Mouse (Mus musculus) CD4-positive, CD25-positive, alpha-beta regulatory T cell, adult 2 months (primary cell): ENCODE measurements around the gene Hps5.
"Not testable (repeated sequence)": the region's sequence is repeated elsewhere in the genome, so short reads cannot be mapped to it uniquely, and the experiment has no call there.

ENCODE experiments used
- DNase-seq: peaks from one replicate; pipeline ENCODE4 v3.0.0-alpha.2; 2012; ENCODE audit warnings: low read depth, low spot score

Hps5 gene

GRCm38 (mm10) chr7:46827803-46828184, 31.9 kb upstream of the Hps5 start:
- DNase-seq = no peak

- no peak for DNase-seq
Observed at GRCm38 (mm10) chr7:46827046-46827802, 31.4 kb upstream of the Hps5 start.

GRCm38 (mm10) chr7:46820876-46821632, 25.2 kb upstream of the Hps5 start:
- DNase-seq = not testable (repeated sequence)

GRCm38 (mm10) chr7:46814012-46814411, 18.1 kb upstream of the Hps5 start:
- DNase-seq = no peak

GRCm38 (mm10) chr7:46810325-46810724, 14.5 kb upstream of the Hps5 start:
- no peak for DNase-seq

GRCm38 (mm10) chr7:46796779-46797178, 915 bp upstream of the Hps5 start:
- DNase-seq = no peak

GRCm38 (mm10) chr7:46796206-46796679, 379 bp upstream of the Hps5 start:
- no peak for DNase-seq

GRCm38 (mm10) chr7:46793871-46794270, 2.0 kb downstream of the Hps5 start:
- no peak for DNase-seq

- no peak for DNase-seq
Observed at GRCm38 (mm10) chr7:46789177-46789849, 6.6 kb downstream of the Hps5 start.

GRCm38 (mm10) chr7:46770706-46771105, 25.2 kb downstream of the Hps5 start:
- DNase-seq = peak; percentile 73

GRCm38 (mm10) chr7:46768451-46768850, 27.4 kb downstream of the Hps5 start:
- DNase-seq = no peak

- no peak for DNase-seq
Observed at GRCm38 (mm10) chr7:46767371-46767770, 28.5 kb downstream of the Hps5 start.

GRCm38 (mm10) chr7:46764672-46765071, 31.2 kb downstream of the Hps5 start:
- no peak for DNase-seq

- no peak for DNase-seq
Observed at GRCm38 (mm10) chr7:46762601-46763000, 33.3 kb downstream of the Hps5 start.

GRCm38 (mm10) chr7:46761049-46761795, 34.6 kb downstream of the Hps5 start:
- no peak for DNase-seq

- no peak for DNase-seq
Observed at GRCm38 (mm10) chr7:46751490-46751889, 44.4 kb downstream of the Hps5 start, which contains the start of gene Saa2. Saa2 (plus strand) TSS chr7:46751790.

GRCm38 (mm10) chr7:46748459-46748858, 47.4 kb downstream of the Hps5 start:
- DNase-seq = no peak

GRCm38 (mm10) chr7:46746381-46746780, 49.5 kb downstream of the Hps5 start:
- DNase-seq = no peak

GRCm38 (mm10) chr7:46745816-46746215, 50.0 kb downstream of the Hps5 start:
- no peak for DNase-seq

GRCm38 (mm10) chr7:46742880-46743279, 53.0 kb downstream of the Hps5 start, which contains the start of gene Saa1:
Saa1 (minus strand) TSS chr7:46742980.
- DNase-seq = not testable (repeated sequence)

- not testable (repeated sequence) for DNase-seq
Observed at GRCm38 (mm10) chr7:46740041-46740440, 55.8 kb downstream of the Hps5 start.
